Mouse (Mus musculus) CD4-positive, CD25-positive, alpha-beta regulatory T cell, adult 2 months (primary cell): ENCODE measurements around the gene Shisal2a.
"Not testable (repeated sequence)": the region's sequence is repeated elsewhere in the genome, so short reads cannot be mapped to it uniquely, and the experiment has no call there.

ENCODE experiments used
- DNase-seq: peaks from one replicate; pipeline ENCODE4 v3.0.0-alpha.2; 2012; ENCODE audit warnings: low read depth, low spot score

The Shisal2a gene

GRCm38 (mm10) chr4:108379476-108379875 is 3.7 kb downstream of the Shisal2a start:
- DNase-seq, result no peak

GRCm38 (mm10) chr4:108372166-108372565 is 11.0 kb downstream of the Shisal2a start:
- no peak for DNase-seq

- no peak for DNase-seq
Observed at GRCm38 (mm10) chr4:108371421-108371820, 11.7 kb downstream of the Shisal2a start.

GRCm38 (mm10) chr4:108370409-108370808 is 12.7 kb downstream of the Shisal2a start:
- DNase-seq, result no peak

DNA sequence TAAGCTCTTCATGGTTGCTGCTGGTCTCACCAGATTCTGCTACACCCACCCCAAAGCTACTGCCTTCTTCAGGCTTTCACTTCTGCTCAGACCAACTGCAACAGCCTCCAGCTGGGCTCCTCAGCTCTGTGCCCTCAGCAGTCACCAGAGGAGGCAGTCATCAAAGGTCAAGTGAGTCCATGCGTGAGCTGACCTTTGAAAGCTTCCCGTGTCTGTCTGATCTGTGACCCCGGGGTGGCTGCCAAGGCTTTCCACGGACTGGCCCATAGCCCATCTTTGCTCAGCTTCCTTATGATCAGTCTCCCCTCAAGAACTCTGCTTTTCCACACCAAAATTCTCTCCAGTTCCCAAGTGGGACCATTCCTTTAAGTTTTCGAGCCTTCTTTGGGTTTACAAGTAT is 13.9 kb downstream of the Shisal2a start:
- DNase-seq, result no peak

DNA sequence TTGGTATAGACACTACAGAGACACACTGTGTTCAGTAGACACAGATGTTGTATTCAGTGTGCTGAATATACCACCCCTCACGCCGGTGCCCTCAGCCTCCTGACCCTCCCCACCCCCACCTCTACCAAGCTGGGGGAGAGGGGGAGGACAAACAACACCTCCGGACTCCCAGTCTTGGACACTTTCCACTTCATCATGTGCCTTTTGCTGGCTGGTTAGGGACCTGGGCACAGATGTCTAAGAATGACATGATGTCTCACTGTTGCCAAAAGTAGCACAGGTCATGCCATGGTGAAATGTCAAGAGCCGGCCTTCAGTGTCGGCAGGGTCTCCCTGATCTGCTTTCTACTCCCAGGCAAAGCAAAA is 19.1 kb downstream of the Shisal2a start:
- DNase-seq, result no peak

DNA sequence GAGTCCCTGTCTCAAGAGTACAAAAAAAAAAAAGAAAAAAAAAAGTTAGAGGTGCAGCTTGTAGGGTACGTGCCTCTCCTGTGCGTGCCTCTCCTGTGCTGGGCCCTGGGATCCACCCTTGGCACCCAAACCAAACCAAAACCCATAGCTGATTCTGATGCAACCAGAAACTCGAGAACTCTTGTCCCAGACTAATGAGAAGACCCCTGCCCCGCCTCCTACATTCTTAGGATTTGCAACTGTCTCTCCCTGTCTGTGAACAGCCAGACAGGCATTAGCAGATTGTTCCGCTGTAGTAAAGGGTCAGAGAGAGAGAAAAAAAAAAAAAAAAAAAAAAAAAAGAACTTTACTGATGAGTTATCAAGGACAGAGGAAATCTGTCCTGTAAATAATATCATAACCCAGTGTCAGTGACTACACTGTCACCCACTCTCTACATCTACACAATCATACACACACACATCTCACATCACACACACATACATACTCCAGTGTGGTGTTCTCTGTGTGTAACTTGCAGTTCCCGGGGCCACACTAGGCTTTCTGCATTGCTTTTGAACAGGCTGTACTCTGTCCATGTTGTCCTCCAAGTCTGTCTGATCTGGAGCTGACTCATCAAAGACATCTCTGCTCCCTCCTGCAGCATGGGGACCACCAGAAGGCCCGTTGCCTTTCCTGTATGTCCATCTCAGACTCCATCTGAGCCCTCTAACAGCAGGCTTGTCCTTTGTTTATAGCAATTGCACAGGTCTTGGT is 19.6 kb downstream of the Shisal2a start:
- DNase-seq, result no peak

DNA sequence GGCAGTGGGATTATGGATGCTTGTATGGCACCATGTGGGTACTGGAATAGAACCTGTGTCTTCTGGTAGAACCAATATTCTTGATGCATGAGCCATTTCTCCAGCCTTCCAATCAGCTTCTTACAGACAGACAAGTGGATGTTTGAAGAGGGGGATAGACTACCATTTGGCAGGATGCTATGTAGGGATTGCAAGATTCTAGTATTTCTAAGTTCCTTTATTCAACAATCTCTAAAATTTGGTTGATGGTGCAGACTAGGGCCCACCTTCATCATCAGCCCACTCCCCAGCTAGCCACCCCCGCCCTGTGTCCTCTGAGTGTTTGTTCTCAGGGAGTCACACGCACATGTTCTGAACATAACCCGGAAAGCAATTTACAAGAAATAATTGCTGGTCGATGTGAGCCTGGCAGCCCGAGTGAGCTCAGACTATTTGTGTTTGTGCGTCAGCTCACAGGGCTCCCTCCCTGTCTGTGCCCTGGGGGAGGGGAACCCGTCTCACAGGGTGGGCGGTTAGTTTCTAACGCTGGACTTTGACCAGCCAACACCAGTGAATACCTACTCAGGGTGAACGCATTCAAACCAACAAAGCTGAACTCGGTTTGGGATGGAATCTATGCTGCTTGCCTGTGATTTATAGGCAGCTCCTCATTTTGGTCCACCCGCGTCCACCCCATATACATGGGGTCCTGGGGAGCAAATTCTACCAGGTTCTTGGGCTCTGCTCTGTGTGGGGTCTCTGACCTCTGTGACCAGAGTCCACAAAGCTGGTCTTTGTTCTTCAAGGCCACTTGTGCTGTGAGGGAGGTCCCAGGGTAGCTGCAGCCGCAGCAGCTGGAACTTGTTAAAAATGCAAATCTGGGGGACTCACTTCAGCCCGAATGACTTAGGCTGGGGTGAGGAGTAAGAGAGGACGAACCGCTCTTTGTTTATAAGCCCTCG is 20.6 kb downstream of the Shisal2a start:
- no peak for DNase-seq

- no peak for DNase-seq
Observed at GRCm38 (mm10) chr4:108360136-108361055, 22.8 kb downstream of the Shisal2a start.

GRCm38 (mm10) chr4:108358498-108358897 is 24.7 kb downstream of the Shisal2a start:
- no peak for DNase-seq

GRCm38 (mm10) chr4:108357458-108357857 is 25.7 kb downstream of the Shisal2a start:
- no peak for DNase-seq

- not testable (repeated sequence) for DNase-seq
Observed at GRCm38 (mm10) chr4:108353591-108353990, 29.6 kb downstream of the Shisal2a start.

GRCm38 (mm10) chr4:108350819-108351218 is 32.3 kb downstream of the Shisal2a start:
- DNase-seq, result no peak

DNA sequence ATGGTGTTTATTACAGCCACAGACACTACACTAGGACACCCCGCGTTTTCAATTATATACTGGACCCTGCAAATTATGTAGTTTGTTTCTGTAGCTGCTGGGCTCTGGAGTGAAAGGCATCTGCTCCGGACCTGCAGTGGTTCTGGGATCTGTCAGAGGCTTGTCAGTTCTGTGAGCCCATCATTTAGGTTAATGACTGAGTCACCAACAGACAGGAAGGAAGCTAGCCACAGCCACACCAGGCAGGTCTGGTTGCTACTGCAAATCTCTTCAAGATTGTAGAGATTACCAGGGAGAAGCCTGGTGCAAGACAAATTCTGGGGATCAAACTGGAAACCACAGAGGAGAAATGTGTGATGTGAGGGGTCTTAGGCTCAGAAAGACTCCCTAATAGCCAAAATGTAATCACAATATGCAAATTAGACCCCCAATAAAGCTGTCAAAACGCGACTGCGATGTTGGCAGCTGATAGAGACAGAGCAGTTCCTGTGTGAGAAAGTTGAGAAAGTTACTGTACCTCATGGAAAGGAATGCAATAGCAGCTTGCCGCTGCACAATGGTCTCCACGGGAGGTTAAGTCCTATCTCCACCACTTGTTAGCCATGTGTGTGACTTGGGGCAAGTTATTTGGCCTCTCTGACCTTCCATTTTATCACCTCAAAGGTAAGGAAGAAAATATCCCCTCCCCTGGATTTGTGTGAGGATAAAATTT is 33.2 kb downstream of the Shisal2a start:
- peak; percentile 42 for DNase-seq

- no peak for DNase-seq
Observed at GRCm38 (mm10) chr4:108349064-108349463, 34.1 kb downstream of the Shisal2a start.

DNA sequence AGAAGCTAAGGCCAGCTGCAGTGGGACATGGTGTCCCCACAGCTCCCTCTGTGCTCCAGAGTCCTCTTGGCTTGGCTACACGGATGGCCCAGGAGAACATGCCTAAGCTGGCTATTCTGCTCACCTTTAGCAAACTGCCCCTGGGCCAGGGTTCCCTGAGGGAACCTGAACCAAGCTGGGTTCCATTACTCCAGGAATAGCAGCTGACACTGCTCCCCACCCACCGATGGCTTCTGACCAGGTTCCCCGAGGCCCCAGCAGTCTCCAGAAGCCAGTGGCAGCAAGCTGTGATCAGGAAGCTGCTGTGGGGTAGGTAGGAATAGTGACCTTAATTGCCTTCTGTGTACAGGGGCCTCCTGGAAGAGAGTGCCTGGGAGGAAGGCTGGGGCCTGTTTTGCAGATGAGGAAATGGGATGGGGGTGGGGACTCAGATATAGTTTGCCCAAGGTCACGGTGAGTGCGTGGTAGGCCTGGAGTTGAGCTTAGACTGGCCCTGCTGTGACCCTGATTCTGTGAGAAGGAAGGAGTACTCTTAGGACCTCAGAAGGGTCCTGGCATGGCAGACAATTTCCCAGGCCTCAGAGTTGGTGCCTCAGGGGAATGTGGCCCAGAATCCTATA is 34.8 kb downstream of the Shisal2a start:
- DNase-seq, result no peak

DNA sequence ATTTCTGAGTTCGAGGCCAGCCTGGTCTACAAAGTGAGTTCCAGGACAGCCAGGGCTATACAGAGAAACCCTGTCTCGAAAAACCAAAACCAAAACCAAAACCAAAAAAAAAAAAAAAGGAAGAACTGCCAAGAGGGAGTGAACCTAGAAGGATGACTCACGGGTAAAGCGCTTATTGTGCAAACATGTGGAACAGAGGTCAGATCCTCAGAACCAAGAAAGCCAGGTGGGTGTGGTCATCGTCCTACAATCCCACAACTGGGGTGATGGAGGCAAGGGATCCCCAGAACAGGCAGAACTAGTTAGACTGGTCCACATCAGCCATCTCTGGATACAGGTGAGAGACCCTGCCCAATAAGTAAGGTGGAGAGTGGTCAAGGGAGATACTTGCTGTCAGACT is 36.0 kb downstream of the Shisal2a start:
- no peak for DNase-seq

GRCm38 (mm10) chr4:108345826-108346225 is 37.3 kb downstream of the Shisal2a start:
- no peak for DNase-seq

- no peak for DNase-seq
Observed at GRCm38 (mm10) chr4:108344631-108345083, 38.5 kb downstream of the Shisal2a start.

DNA sequence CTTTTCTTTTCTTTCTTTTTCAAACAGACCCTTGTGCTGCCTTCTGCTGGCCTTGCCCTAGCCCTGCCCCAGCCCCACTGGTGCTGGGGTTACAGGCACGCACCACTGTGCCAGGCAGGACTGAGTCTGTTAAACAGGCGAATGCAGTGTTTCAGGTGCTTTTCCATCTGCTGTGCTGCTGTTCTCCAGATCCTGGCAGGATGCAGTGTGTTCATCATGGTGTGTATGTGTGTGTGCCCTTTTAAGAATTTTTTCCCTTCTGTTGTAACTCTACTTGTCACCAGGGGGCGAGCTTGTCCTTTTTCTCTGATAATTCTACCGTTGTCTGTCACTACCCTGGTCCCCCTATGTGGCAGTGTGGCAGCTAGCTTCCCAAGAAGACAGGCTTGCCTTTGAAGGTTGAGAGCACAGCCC is 43.9 kb downstream of the Shisal2a start:
- peak; percentile 81 for DNase-seq
